Comparison of ENCODE assay signal across 8 mouse cellular contexts in genomic region chr12:110888606-110889005, GRCm38 (mm10). TPM values are rescaled to one million over a fixed set of nuclear protein-coding genes. Genes with fewer than 3 reads are reported as not detected.
DNase-seq lines count a peak whose midpoint lies in the region; ATAC-seq and TF ChIP-seq lines count a peak whose summit lies in the region.

No protein-coding gene starts in this region.

- WGBS in heart, embryonic 14.5 days = under 1% methylated on average over 25 of the region's 25 CpGs
- WGBS in intestine, embryonic 16.5 days = 0% methylated on average over 25 of the region's 25 CpGs

- H3K9me3 ChIP-seq in heart, embryonic 14.5 days (ENCODE audit: control insufficient read depth, low read length) = no peaks in the 10 kb centered on the region
- H3K9me3 ChIP-seq in intestine, embryonic 16.5 days (ENCODE audit: control insufficient read depth, low read length) = no peaks in the 10 kb centered on the region

- peak overlapping the region; percentile 86 for H3K9ac ChIP-seq in heart, embryonic 14.5 days (ENCODE audit: low read length)
- H3K9ac ChIP-seq in intestine, embryonic 16.5 days (ENCODE audit: low read depth, low read length) = peak overlapping the region; percentile 84

- TF ChIP-seq CTCF in C2C12 (IDR thresholded peaks at IDR 0.05; ENCODE audit: control insufficient read depth, insufficient read depth, insufficient read length) = no peak
- no peak for TF ChIP-seq CTCF in cortical plate, adult 2 months (IDR thresholded peaks at IDR 0.05; ENCODE audit: extremely low read depth, insufficient read depth, low read length)

- H3K27me3 ChIP-seq in heart, embryonic 14.5 days (ENCODE audit: control insufficient read depth, insufficient read depth, low read length) = no peaks in the 10 kb centered on the region
- H3K27me3 ChIP-seq in C2C12 (ENCODE audit: control insufficient read depth, insufficient read depth, insufficient read length) = no peaks in the 10 kb centered on the region
- no peaks in the 10 kb centered on the region for H3K27me3 ChIP-seq in intestine, embryonic 16.5 days (replicated peaks; ENCODE audit: control insufficient read depth, insufficient read depth, low read length)
- no peaks in the 10 kb centered on the region for H3K27me3 ChIP-seq in myocyte (ENCODE audit: control insufficient read depth, insufficient read depth, insufficient read length)

- TF ChIP-seq POLR2A in cortical plate, adult 2 months (IDR thresholded peaks at IDR 0.05; ENCODE audit: extremely low read depth, insufficient read depth, low read length) = peak; percentile 50; the same call in 1 of the 2 replicates
- TF ChIP-seq POLR2A in myocyte (IDR thresholded peaks at IDR 0.05; ENCODE audit: insufficient read length, low read depth) = no peak

- H3K79me3 ChIP-seq in C2C12 (ENCODE audit: low read depth) = peaks cover 45% of the 10 kb centered on the region

- no peak for DNase-seq in heart, adult 8-10 months (ENCODE audit: low spot score)
- DNase-seq in adipocyte (ENCODE audit: low spot score) = no peak
- DNase-seq in kidney, adult 9 months = no peak

- ATAC-seq in heart, embryonic 14.5 days (ENCODE audit: insufficient number of reproducible peaks, insufficient read depth, low FRiP score, low read depth) = no peak
- peak; percentile 38; the same call in 1 of the 2 replicates for ATAC-seq in intestine, embryonic 16.5 days

- H3ac ChIP-seq in C2C12 (ENCODE audit: control insufficient read depth, insufficient read length, low read depth) (peak overlapping the region; percentile 99), myocyte (ENCODE audit: control insufficient read depth, insufficient read length) (peak overlapping the region; percentile 88)

- H3K36me3 ChIP-seq in heart, embryonic 14.5 days (ENCODE audit: control insufficient read depth, insufficient read depth, low read length) = peaks cover 2% of the 10 kb centered on the region; the same call in 1 of the 2 replicates
- H3K36me3 ChIP-seq in C2C12 (ENCODE audit: control insufficient read depth, insufficient read depth) (peaks cover 3% of the 10 kb centered on the region), myocyte (ENCODE audit: control insufficient read depth, insufficient read depth) (no peaks in the 10 kb centered on the region)
- H3K36me3 ChIP-seq in intestine, embryonic 16.5 days (ENCODE audit: control insufficient read depth, insufficient read depth, low read length) = 0 out of 2 replicates have a peak, but pooled peaks cover 1% of the 10 kb centered on the region

- H3K4me3 ChIP-seq in heart, embryonic 14.5 days (ENCODE audit: control insufficient read depth in 1 of 2, insufficient read depth in 1 of 2, low read depth in 1 of 2, low read length in 2 of 2) = peak overlapping the region; percentile 72 to 85
- H3K4me3 ChIP-seq in C2C12 (ENCODE audit: insufficient read depth, poor library complexity, severe bottlenecking) (peak overlapping the region; percentile 79), myocyte (peak overlapping the region; percentile 92)
- H3K4me3 ChIP-seq in cortical plate, adult 2 months (ENCODE audit: insufficient read depth, low read length) = peak overlapping the region; percentile 87
- peak overlapping the region; percentile 90 for H3K4me3 ChIP-seq in intestine, embryonic 16.5 days (ENCODE audit: low read length)

- H3K27ac ChIP-seq in heart, embryonic 14.5 days (replicated peaks in 1 of 2; ENCODE audit: control insufficient read depth in 1 of 2, insufficient read depth in 1 of 2, low read depth in 2 of 2, low read length in 2 of 2) = peak overlapping the region in 1 of 2 experiments; percentile 80; a peak in 2 of 4 replicates
- no peak overlapping the region for H3K27ac ChIP-seq in cortical plate, adult 2 months (ENCODE audit: insufficient read depth, low read length)
- H3K27ac ChIP-seq in intestine, embryonic 16.5 days (ENCODE audit: low read length) = peak overlapping the region; percentile 37; the same call in 1 of the 2 replicates

- peak overlapping the region; percentile 97 for H3K4me2 ChIP-seq in heart, embryonic 14.5 days (ENCODE audit: low read length)
- peak overlapping the region; percentile 91 for H3K4me2 ChIP-seq in intestine, embryonic 16.5 days (ENCODE audit: low read depth, low read length)
- H3K4me2 ChIP-seq in myocyte (ENCODE audit: low read depth) = peak overlapping the region; percentile 100

- H3K79me2 ChIP-seq in C2C12 (ENCODE audit: control insufficient read depth, insufficient read depth) = peaks cover 87% of the 10 kb centered on the region
- peaks cover 53% of the 10 kb centered on the region for H3K79me2 ChIP-seq in myocyte (ENCODE audit: control insufficient read depth, insufficient read depth)

- peaks cover 2 to 13% of the 10 kb centered on the region in 2 experiments for H3K4me1 ChIP-seq in heart, embryonic 14.5 days (ENCODE audit: control insufficient read depth in 2 of 2, insufficient read depth in 2 of 2, low read length in 2 of 2)
- peaks cover 3% of the 10 kb centered on the region for H3K4me1 ChIP-seq in cortical plate, adult 2 months (ENCODE audit: control insufficient read depth, insufficient read depth, low read length)
- H3K4me1 ChIP-seq in intestine, embryonic 16.5 days (ENCODE audit: control insufficient read depth, insufficient read depth, low read length) = peaks cover 17% of the 10 kb centered on the region

TF ChIP-seq in C2C12, 6 proteins besides CTCF, POLR2A, EP300 and RAD21:
- TF ChIP-seq FOSL1 (IDR thresholded peaks at IDR 0.05; ENCODE audit: insufficient read depth, low read length, poor library complexity, severe bottlenecking) = no peak
- TF ChIP-seq MYOD1 (IDR thresholded peaks at IDR 0.05; ENCODE audit: control insufficient read depth, insufficient read length, low read depth) = no peak

TF ChIP-seq in myocyte, 11 proteins besides CTCF, POLR2A, EP300 and RAD21:
- TF ChIP-seq TCF3 (IDR thresholded peaks at IDR 0.05; ENCODE audit: insufficient read length, low read depth) = no peak
- TF ChIP-seq E2F4 (IDR thresholded peaks at IDR 0.05; ENCODE audit: insufficient read depth) = no peak
- TF ChIP-seq MYOG (IDR thresholded peaks at IDR 0.05; ENCODE audit: control insufficient read depth in 1 of 3, insufficient read depth in 1 of 3, insufficient read length in 2 of 3, low read depth in 2 of 3) = no peak

RNA-seq across cellular contexts. Expression of gene Cinp, which starts 0.3 kb away (rescaled TPM):
- 67.0 and 70.3 TPM in 2 replicates for polyA plus RNA-seq in heart, embryonic 14.5 days (2014; fragmentation: Nextera tagmentation; extraction: Ambion mirVana)
- total RNA-seq in heart, adult 8-10 months (2022) = 10 to 100 TPM; 21.7 to 28.5 (median 27.8) TPM
- polyA plus RNA-seq in C2C12 (2012; fragmentation: generic; extraction: Trizol) (71.9 TPM), myocyte (2012; fragmentation: generic; extraction: Trizol) (54.4 TPM)
- polyA plus RNA-seq in cortical plate, adult 2 months (2012; rRNA removed) = 116 and 121 TPM in 2 replicates
- 65.0 and 72.7 TPM in 2 replicates for polyA plus RNA-seq in intestine, embryonic 16.5 days (2015; fragmentation: Nextera tagmentation; extraction: Ambion mirVana)

RNA-seq across cellular contexts. Expression of gene Tecpr2, which starts 0.5 kb away (rescaled TPM):
- polyA plus RNA-seq in heart, embryonic 14.5 days (2014; fragmentation: Nextera tagmentation; extraction: Ambion mirVana) = 2.3 and 2.8 TPM in 2 replicates
- 1 to 10 TPM; 4.9 to 5.8 (median 5.3) TPM for total RNA-seq in heart, adult 8-10 months (2022)
- polyA plus RNA-seq in C2C12 (2012; fragmentation: generic; extraction: Trizol) (3.4 TPM), myocyte (2012; fragmentation: generic; extraction: Trizol) (4.2 TPM)
- polyA plus RNA-seq in cortical plate, adult 2 months (2012; rRNA removed) = 35.3 and 36.9 TPM in 2 replicates
- 2.2 and 2.4 TPM in 2 replicates for polyA plus RNA-seq in intestine, embryonic 16.5 days (2015; fragmentation: Nextera tagmentation; extraction: Ambion mirVana)

RNA-seq across cellular contexts. Expression of gene Zfp839, which starts 38.6 kb away (rescaled TPM):
- polyA plus RNA-seq in heart, embryonic 14.5 days (2014; fragmentation: Nextera tagmentation; extraction: Ambion mirVana) = 4.6 TPM in 2 replicates
- total RNA-seq in heart, adult 8-10 months (2022) = 10 to 100 TPM; 10.5 to 12.1 (median 11.1) TPM
- 1.2 TPM for polyA plus RNA-seq in C2C12 (2012; fragmentation: generic; extraction: Trizol)
- polyA plus RNA-seq in cortical plate, adult 2 months (2012; rRNA removed) = 7.0 and 7.8 TPM in 2 replicates
- 3.7 and 4.9 TPM in 2 replicates for polyA plus RNA-seq in intestine, embryonic 16.5 days (2015; fragmentation: Nextera tagmentation; extraction: Ambion mirVana)
- polyA plus RNA-seq in myocyte (2012; fragmentation: generic; extraction: Trizol) = 3.1 TPM

RNA-seq across cellular contexts. Expression of gene Mok, which starts 47.9 kb away (rescaled TPM):
- 3.5 and 4.7 TPM in 2 replicates for polyA plus RNA-seq in heart, embryonic 14.5 days (2014; fragmentation: Nextera tagmentation; extraction: Ambion mirVana)
- total RNA-seq in heart, adult 8-10 months (2022) = under 1 TPM; 0.50 to 0.80 (median 0.70) TPM
- polyA plus RNA-seq in C2C12 (2012; fragmentation: generic; extraction: Trizol) (2.0 TPM), myocyte (2012; fragmentation: generic; extraction: Trizol) (3.3 TPM)
- polyA plus RNA-seq in cortical plate, adult 2 months (2012; rRNA removed) = 10.6 and 12.4 TPM in 2 replicates
- polyA plus RNA-seq in intestine, embryonic 16.5 days (2015; fragmentation: Nextera tagmentation; extraction: Ambion mirVana) = 1.7 and 2.9 TPM in 2 replicates
